Mouse (Mus musculus) stomach, embryonic 16.5 days (tissue): ENCODE data around the gene Ecm2. TPM values are rescaled to one million over a fixed set of nuclear protein-coding genes. Genes with fewer than 3 reads are reported as not detected.

ENCODE experiments used
- ATAC-seq: fragments of 200-750 bp; cut with Nextera tagmentation; 2 replicates; pipeline ENCODE4 v1.8.0; 2017; ENCODE audit warnings: moderate number of reproducible peaks, moderate TSS enrichment; ENCODE audit not compliant: insufficient read depth, low FRiP score
- H3K27ac ChIP-seq: fragments of 300-500 bp; sonication (generic); 2 replicates; pipeline ENCODE4 v1.5.1; 2014; ENCODE audit warnings: low read length
- H3K27me3 ChIP-seq: fragments of 300-500 bp; sonication (generic); 2 replicates; pipeline ENCODE4 v1.6.1; 2014; ENCODE audit warnings: low read length, control low read depth, mixed read lengths; ENCODE audit not compliant: control insufficient read depth, insufficient read depth
- H3K36me3 ChIP-seq: fragments of 300-500 bp; sonication (generic); 2 replicates; pipeline ENCODE4 v1.6.1; 2014; ENCODE audit warnings: low read length; ENCODE audit not compliant: control insufficient read depth, insufficient read depth
- H3K4me1 ChIP-seq: fragments of 300-500 bp; sonication (generic); 2 replicates; pipeline ENCODE4 v1.6.1; 2014; ENCODE audit warnings: low read length, control low read depth, mixed read lengths; ENCODE audit not compliant: control insufficient read depth, insufficient read depth
- H3K4me2 ChIP-seq: fragments of 300-500 bp; sonication (generic); 2 replicates; pipeline ENCODE4 v1.6.1; 2014; ENCODE audit warnings: low read depth, low read length, mixed read lengths
- H3K4me3 ChIP-seq: fragments of 300-500 bp; sonication (generic); replicated peaks from 2 replicates; pipeline ENCODE4 v1.5.1; 2014; ENCODE audit warnings: mild to moderate bottlenecking, low read length
- H3K9ac ChIP-seq: fragments of 300-500 bp; sonication (generic); 2 replicates; pipeline ENCODE4 v1.6.1; 2014; ENCODE audit warnings: low read length
- H3K9me3 ChIP-seq: fragments of 300-500 bp; sonication (generic); replicated peaks from 2 replicates; pipeline ENCODE4 v1.6.1; 2016; ENCODE audit warnings: low read length, control low read depth; ENCODE audit not compliant: control insufficient read depth
- WGBS: fragments of 180-500 bp; shearing (Covaris S2); extraction: QIAGEN DNeasy Blood & Tissue Kit; methylation state at CpG from one replicate; pipeline ENCODE4 v1.1.7; 2014; 5-methylcytosine and 5-hydroxymethylcytosine counted together
- polyA plus RNA-seq: library from polyadenylated mRNA; unstranded; fragments of >200 nt; fragmentation: Nextera tagmentation; extraction: Ambion mirVana; gene quantifications from 2 replicates; pipeline ENCODE4 v1.2.1, GENCODE M21; 2015

The Ecm2 gene
- polyA plus RNA-seq, 1 experiment from 2014 or later: 1.4 TPM

DNA sequence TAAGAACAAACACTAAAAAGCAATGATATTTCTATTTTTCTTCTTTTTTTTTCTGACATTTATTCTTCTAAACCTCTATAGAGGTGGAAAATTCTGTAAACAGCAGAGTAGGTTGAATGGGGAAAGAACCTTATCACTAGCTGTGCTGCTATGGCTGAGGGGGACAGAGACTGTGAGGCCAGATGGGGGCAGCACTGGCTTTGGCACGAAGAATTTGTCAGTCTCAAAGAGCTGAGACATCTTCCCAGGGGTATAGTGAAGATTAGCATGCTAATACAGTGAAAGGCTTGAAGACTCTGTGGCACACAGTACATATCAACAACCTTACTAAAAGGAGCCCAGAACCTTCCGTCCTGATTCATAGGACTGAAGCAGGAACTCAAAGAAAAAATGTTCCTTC is 54.6 kb downstream of the Ecm2 start:
- 44% methylated on average over 2 of the region's 2 CpGs for WGBS

DNA sequence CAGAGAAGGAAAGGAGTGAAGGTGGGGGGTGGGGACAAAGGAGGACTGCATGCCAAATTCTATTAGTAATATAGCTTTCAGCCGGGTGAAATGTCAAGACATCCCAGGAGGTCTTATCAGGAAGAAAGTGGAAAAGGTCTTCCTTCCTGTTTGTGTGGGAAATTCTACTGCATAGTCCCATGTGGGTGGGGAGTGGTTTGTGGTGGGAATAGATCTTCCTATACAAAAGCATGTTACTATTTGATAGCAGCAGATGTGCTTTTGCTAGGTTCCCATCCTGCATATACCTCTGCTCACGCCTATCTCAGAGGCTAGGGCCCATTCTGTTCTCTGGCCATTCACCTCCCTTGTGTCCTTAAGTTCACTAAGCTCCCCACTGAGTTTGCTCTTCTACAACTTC is 56.3 kb downstream of the Ecm2 start:
- 67% methylated on average over 2 of the region's 2 CpGs for WGBS

More for the DNA sequence above, 54.6 kb downstream of the Ecm2 start:
- Histone ChIP-seq H3K9me3 (no peaks in the 10 kb centered on the region), H3K9ac (no peak overlapping the region), H3K4me3 (no peak overlapping the region), H3K4me1 (no peaks in the 10 kb centered on the region), H3K4me2 (no peak overlapping the region), H3K36me3 (no peaks in the 10 kb centered on the region), H3K27me3 (no peaks in the 10 kb centered on the region), H3K27ac (no peak overlapping the region)
- no peak for ATAC-seq

DNA sequence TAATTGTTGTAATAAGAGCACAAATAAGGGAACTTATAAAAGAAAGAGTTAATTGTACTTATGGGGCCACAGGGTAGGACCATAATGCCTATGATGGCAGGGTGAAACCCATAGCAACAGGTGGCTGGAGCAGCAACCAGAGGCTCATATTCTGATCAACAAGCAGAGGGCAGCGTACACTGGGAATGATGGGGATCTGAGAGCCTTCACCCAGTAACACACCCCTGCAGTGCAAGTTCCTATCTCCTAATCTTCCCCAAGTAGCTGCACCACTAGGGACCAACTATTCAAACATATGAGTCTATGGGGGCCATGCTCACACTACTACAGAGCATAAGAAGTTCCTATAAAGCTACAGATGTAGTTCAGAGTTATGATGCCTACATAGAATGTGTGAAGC is 59.7 kb downstream of the Ecm2 start:
- no peaks in the 10 kb centered on the region for H3K4me1 ChIP-seq
- no peak overlapping the region for H3K27ac ChIP-seq
- H3K36me3 ChIP-seq: no peaks in the 10 kb centered on the region
- no peak overlapping the region for H3K4me2 ChIP-seq
- no peak for ATAC-seq
- no peaks in the 10 kb centered on the region for H3K9me3 ChIP-seq
- 95% methylated on average over 1 of the region's 1 CpGs for WGBS
- H3K27me3 ChIP-seq: no peaks in the 10 kb centered on the region
- no peak overlapping the region for H3K9ac ChIP-seq
- no peak overlapping the region for H3K4me3 ChIP-seq

More for the DNA sequence above, 56.3 kb downstream of the Ecm2 start:
- Histone ChIP-seq H3K9me3 (no peaks in the 10 kb centered on the region), H3K27ac (no peak overlapping the region), H3K4me3 (no peak overlapping the region), H3K9ac (no peak overlapping the region), H3K4me1 (no peaks in the 10 kb centered on the region), H3K27me3 (no peaks in the 10 kb centered on the region), H3K36me3 (no peaks in the 10 kb centered on the region), H3K4me2 (no peak overlapping the region)
- ATAC-seq: no peak

- H3K4me2 ChIP-seq: no peak overlapping the region
- no peaks in the 10 kb centered on the region for H3K36me3 ChIP-seq
- H3K9me3 ChIP-seq: no peaks in the 10 kb centered on the region
- no peak for ATAC-seq
- H3K4me1 ChIP-seq: peaks cover 6% of the 10 kb centered on the region; the same call in 1 of the 2 replicates
- H3K27me3 ChIP-seq: no peaks in the 10 kb centered on the region
- no peak overlapping the region for H3K9ac ChIP-seq
- 74% methylated on average over 3 of the region's 3 CpGs for WGBS
- no peak overlapping the region for H3K27ac ChIP-seq
- H3K4me3 ChIP-seq: no peak overlapping the region
These were observed 65.8 kb downstream of the Ecm2 start for GRCm38 (mm10) chr13:49570371-49570770.

GRCm38 (mm10) chr13:49571418-49571817 is 66.8 kb downstream of the Ecm2 start:
- H3K27ac ChIP-seq: no peak overlapping the region
- 69% methylated on average over 2 of the region's 2 CpGs for WGBS
- H3K9me3 ChIP-seq: no peaks in the 10 kb centered on the region
- H3K36me3 ChIP-seq: no peaks in the 10 kb centered on the region
- no peak for ATAC-seq
- H3K9ac ChIP-seq: no peak overlapping the region
- no peaks in the 10 kb centered on the region for H3K27me3 ChIP-seq
- no peak overlapping the region for H3K4me2 ChIP-seq
- H3K4me3 ChIP-seq: no peak overlapping the region
- peaks cover 6% of the 10 kb centered on the region; the same call in 1 of the 2 replicates for H3K4me1 ChIP-seq

DNA sequence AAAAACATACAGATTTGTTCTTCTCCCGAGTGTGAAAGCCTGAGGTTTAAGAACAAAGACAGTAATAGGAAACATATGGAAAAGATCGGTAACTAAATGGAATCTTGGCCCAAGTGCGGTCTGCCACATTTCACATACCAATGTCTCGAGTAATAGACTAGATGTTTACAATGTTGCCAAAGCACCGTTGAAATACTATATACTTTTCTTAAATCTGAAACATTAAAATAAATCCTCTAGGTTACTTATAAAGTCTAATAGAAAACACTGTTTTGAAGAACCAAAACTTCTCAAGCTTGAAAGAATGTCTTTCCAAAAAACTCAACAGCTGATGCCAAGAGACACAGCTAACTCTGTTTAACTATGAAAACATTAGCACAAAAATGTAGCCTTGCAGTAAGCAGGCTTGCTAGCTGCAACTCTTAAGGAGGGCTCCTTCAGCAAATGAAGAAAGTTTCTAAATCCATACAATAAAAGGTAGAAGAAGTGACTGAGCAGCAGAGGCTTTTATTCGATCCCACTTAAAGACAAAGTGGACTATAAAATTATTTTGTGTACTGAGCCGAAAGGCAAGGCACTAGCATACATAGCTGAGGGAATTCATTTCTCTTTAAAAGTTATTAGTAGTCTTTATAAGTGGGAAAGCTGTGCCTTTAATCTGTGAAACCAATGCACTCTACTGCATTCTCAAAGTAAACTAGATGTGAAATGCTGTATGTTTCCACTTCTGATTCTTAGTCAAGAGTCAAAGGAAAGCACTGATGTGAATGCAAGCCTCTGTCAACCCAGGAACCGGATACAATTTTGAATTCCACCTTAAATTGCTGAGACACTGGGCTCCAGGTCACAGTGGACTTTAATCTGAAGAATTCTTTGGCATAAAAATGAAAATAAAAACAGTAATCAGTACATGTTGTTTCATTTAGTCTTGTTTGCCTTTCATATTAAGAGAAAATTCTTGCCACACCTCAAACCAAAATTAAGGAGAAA is 77.2 kb downstream of the Ecm2 start, which contains the start of gene Omd:
Omd (plus strand) TSS at position 922 of the 990 bp plus-strand sequence.
- H3K4me2 ChIP-seq: peak within 1 kb of the TSS; percentile 24; the same call in 1 of the 2 replicates

More for the DNA sequence above, 77.2 kb downstream of the Ecm2 start, which contains the start of gene Omd:
- peak within 1 kb of the TSS; percentile 87 for H3K27ac ChIP-seq
- peaks cover 9% of the 10 kb centered on the region; the same call in 1 of the 2 replicates for H3K4me1 ChIP-seq
- H3K9me3 ChIP-seq: no peaks in the 10 kb centered on the region
- ATAC-seq: peak; percentile 60
- H3K36me3 ChIP-seq: no peaks in the 10 kb centered on the region
- no peaks in the 10 kb centered on the region for H3K27me3 ChIP-seq
- no peak within 1 kb of the TSS for H3K4me3 ChIP-seq
- H3K9ac ChIP-seq: no peak within 1 kb of the TSS
- WGBS: 41% methylated on average over 8 of the region's 8 CpGs

Other genes with a start within 250 kb of the Ecm2 start
- gene Fgd3, start 184.5 kb upstream of the Ecm2 start, polyA plus RNA-seq: 0.40 and 0.51 TPM in 2 replicates
- gene Bicd2, start 163.2 kb upstream of the Ecm2 start, polyA plus RNA-seq: 26.5 and 26.7 TPM in 2 replicates
- gene Ippk, start 83.6 kb upstream of the Ecm2 start, polyA plus RNA-seq: 20.0 and 20.8 TPM in 2 replicates
- gene Tes3-ps, start 11.5 kb upstream of the Ecm2 start, polyA plus RNA-seq: 0.74 and 1.2 TPM in 2 replicates
- gene Aspn, start 39.6 kb downstream of the Ecm2 start, polyA plus RNA-seq: 119 and 131 TPM in 2 replicates
- 0.85 and 1.1 TPM in 2 replicates for gene Omd, start 77.7 kb downstream of the Ecm2 start, polyA plus RNA-seq
- gene Ogn, start 103.2 kb downstream of the Ecm2 start, polyA plus RNA-seq: 148 and 154 TPM in 2 replicates
- gene Cenpp, start 148.0 kb downstream of the Ecm2 start, polyA plus RNA-seq: 22.7 and 23.4 TPM in 2 replicates
- gene Nol8, start 148.3 kb downstream of the Ecm2 start, polyA plus RNA-seq: 10.1 and 13.2 TPM in 2 replicates
- 75.8 and 78.1 TPM in 2 replicates for gene Iars, start 177.3 kb downstream of the Ecm2 start, polyA plus RNA-seq